Mouse (Mus musculus) c-Kit-negative CD71-positive TER-119-positive erythroid progenitor cells, embryonic 14.5 days (primary cell): ENCODE measurements around the gene Muc4.

ENCODE experiments used
- DNase-seq: peaks from one replicate; pipeline ENCODE4 v3.0.0-alpha.2; 2013; ENCODE audit warnings: low read depth, low spot score

Muc4 gene

DNA sequence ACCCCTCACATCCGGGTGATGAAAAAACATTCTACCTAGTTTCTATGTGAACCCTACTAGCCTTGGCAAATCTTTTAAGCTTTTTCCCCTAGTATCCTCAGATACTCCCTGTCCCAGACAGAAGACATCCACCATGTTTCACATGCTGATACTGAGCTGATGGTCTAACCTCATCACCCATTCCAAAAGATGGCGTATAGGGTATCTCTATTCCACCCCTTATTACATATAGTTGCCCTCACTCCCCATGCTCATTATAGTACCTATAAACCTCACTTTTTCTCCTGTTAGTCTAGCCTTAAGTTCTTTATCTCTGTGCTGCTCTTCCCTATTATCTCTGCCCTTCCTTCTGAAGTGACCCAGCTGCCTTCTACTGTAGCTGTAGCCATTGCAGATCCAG, at the start of gene Muc4:
TSS of gene Muc4 (plus strand) at position 301 of the 400 bp plus-strand sequence.
- DNase-seq, result no peak

DNA sequence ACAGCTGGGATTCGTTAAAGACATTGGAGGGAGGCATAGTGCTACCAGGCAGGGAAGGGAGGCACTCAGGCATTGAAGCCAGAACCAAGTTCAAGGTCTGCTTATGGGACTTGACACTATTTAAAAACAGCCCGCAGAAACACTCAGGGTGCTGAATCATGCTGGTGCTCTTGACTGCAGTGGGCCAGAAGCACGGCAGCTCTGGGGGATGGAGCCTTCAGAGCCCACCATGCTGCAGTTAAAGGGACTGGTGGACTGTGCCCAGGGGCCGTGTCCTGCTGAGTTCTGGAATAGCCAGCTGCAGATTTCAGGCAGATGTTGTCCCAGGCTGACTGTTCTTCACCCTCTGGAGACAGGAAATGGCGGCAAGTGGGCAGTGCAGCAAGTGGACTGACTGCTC, 49.7 kb upstream of the Muc4 start:
- DNase-seq, result no peak

DNA sequence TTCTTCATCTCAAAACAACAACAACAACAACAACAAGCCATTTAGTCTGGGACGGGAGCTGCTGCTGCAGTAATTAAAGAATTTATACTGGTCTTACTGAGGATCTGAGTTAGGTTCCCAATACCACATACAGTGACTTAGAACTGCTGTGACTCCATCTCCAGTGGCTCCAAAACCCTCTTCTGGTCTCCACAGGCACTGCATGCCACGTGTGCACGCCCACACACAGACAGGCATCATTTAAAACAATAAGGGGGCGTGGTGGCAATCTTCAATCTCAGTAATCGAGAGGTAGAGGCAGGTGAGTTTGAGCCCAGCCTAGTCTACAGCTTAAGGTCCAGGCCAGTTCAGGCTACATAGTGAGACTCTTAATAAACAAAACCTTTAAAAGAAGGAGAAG, 48.5 kb upstream of the Muc4 start:
- no peak for DNase-seq

DNA sequence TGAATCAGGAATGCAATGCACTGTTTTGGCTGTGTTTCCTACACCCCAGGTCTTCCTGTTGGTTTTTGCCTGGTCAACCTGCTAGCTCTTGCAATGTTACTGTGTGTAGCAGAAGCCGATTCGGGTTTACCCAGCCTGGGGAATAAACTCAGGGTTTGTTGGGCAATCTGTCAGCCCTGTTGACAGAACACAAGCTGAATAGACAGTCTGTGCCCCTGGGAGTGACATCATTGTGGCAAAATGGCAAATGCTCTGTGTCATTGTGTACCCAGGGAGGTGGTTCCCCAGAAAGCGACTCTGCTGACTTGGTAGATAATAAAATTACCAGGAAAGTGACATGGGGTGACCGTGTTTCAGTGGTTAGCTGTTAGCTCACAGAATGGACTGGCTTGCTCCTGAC, 46.9 kb upstream of the Muc4 start:
- no peak for DNase-seq

DNA sequence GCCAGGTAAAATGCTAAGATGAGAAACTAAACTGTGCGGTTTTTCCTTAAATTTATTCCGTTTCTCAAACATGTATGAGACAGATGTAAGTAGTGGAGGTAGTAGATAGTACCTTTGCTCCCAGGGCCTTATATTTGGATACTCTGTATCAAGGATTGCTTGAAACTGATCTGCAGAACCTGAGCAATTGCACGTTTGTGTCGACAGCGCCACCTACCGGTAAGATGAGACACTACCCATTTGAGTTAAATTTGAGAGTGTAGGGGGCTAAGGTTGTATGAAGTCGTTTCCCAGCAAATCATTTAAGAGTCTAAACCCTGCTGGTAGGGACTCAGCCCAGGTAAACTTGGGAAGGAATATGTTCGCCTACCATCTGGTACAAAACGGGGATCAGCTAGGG, 46.2 kb upstream of the Muc4 start:
- peak; percentile 63 for DNase-seq

DNA sequence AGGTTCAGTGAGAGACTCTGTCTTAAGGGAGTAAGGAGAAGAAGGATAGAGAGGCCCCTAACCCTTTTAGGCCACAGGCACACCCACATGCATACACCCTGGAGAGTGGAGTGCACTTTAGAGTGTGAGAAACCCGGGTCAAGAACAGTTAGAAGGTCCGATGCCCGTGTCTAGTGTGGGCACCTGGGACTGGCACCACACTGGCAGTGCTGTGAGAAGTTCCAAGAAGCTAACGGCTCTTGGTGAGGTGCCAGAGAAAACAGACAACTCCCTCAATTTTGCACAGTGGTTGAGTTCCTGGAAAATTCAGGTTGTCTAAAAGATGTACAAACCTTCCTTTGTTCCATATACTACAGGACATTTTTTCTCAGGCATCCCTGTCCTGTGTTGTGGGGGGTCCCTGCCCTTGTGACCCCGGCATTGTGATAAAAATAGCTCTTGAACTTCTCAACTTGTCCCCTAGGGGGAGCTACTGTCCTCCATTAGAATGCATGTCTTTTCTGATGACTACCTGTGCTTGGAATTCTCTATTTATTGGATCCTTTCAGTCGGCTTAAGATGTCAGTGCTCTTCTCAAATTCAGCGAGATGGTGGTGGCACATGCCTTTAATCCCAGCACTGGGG, 38.7 kb upstream of the Muc4 start:
- peak; percentile 43 for DNase-seq

DNA sequence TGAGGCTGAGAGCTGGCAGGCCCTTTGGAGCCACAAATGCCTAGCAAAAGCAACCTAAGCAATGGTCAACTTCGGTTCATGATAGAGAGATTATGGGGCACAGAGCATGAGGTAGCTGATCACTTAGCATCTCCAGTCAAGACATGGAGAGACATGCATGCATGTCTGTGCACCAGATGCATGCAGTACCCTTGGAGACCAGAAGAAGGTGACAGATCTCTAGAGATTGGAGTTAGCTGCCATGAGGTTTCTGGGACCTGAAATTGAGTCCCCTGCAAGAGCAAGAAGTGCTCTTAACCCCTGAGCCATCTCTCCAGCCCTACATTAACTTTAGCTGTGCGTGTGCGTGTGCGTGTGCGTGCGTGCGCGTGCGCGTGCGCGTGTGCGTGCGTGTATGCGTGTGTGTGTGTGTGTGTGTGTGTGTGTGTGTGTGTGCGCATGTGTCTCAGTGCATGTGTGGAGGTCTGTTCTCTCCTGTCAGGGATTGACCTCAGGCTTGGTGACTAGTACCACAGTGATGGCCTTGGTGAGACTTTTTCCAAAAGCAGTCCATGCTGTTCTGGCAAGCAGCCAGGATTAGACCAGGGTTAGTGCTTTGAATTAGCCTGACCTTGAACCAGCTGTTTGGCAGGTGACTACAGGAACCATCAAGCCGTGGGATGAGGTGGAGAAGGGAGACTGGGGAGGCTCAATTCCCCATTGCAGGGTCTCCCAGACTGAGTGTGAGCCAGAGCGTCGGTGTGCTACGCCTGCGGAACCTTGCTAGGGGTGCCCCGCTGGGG, 37.8 kb upstream of the Muc4 start:
- no peak for DNase-seq

DNA sequence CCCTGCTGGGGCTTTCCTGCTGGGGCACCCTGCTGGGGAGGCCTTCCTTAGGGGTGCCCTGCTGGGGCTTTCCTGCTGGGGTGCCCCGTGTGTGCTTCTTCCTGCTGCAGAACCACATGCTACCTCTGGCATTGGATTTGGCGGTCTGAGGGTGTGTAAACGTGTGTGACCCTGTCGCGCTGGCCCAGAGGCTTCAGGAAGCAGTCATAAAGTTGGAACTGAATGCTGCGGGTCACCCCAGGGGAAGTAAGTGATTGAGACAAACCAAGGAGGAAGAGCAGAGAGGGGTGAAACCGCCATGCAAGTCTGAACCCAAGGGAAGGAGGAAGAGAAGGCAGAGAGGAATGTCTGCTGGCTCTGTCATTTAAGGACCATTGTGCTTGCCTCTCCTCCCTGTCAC, 37.1 kb upstream of the Muc4 start:
- DNase-seq, result no peak

DNA sequence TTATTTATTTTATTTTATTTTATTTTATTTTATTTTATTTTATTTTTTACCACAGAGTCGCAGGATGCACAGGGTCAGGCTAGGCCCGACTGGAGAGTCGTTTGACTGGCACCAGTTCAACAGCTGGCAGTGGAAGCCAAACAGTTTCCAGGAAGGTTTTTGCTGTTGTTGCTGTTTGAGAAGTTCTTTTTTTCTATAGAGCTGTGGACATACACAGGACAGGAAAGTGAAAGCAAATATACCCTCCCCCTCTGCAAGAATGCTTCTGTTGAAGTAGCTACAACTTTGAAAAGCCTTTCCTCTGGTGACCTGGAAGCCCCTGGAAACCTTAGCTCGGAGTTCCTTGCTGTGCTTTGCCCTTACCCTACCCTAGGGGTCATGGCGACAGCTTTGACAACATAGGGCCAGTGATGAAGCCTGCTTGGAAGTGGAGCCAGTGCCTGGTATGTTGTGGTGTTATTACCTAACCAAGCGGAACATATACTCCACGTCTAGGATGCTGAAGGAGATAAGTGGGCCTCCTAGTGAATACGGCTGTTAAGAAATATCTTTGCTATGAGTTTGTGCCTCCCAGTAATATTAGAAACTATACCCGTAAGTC, 32.3 kb upstream of the Muc4 start:
- no peak for DNase-seq

DNA sequence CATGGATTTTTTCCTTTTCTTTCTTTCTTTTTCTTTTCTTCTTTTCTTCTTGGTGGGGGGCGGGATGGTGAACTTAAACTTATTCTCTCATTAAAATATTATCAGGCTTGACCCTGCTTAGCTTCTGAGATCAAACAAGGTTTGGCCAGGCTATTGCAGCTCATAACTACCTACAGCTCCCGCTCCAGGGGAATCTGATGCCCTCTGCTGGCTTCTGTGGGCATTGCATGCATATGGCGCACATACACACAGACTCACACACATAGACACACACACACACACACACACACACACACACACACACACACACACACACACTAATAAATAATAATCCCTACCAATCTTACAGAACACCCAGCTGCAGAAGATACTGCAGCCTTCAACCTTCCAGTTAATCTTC, 30.1 kb upstream of the Muc4 start:
- DNase-seq, result no peak

DNA sequence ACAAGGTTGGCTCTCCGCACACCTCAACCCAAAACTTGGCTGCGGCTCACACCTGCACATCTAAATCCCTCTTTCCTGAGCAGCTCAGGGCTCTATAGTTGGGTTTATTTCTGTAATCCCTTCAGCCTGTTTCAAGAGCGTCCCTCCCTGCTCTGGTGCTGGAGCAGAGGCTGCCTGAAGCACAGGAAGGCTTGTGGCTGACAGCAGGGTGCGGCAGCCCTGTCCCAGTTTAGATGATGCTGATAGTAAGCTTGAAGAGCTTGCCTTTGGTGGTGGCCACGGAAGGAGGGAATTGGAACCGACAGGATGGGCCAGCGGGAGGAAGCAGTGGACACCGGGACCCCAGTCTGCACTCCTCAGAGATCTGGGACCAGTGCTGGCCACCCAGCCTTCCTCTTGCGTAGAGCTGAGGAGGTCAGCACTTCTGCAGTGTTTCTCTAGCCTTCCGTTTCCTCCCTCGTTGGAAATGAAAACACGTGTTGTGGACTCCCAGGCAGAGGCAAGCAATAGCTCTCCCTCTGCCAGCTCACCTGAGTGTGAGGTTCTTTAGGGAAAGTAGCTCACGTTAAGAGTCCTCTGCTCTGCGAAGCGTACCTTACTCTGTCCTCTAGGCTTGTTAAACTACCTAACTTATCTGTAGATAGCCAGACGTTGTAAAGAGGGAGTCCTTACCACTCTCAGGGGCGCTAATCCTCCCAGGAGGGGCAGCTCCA, 28.4 kb upstream of the Muc4 start:
- DNase-seq, result no peak

DNA sequence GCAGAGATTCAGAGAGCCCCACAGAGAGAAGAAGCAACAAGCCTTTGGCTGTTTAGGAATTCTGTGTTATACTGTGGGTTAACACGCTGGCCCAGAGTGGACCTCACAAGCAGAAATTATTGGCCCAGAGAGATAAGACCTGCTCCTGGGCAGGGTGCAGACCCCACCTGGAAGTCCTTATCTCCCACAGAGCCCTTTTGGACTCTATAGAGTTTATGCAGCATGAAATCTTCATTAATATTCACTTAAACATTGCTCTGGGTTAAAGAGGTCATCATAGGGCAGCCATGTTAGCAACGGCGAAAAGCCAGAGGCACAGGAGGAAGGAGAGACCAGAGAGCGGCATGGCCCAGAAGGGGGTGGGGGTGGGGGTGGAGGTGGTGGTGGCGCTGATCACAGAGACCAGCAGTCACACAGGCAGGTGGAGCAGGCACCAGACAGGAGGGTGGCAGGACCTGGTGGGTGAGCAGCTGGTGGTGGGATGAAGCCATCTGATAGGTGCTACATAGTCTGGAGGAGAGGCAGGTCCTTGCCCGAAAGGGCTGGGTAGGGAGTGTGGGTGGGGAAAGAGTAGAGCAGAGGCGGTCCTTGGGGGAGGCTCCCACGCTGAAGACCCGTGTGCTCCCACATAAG, 27.7 kb upstream of the Muc4 start:
- DNase-seq, result no peak

DNA sequence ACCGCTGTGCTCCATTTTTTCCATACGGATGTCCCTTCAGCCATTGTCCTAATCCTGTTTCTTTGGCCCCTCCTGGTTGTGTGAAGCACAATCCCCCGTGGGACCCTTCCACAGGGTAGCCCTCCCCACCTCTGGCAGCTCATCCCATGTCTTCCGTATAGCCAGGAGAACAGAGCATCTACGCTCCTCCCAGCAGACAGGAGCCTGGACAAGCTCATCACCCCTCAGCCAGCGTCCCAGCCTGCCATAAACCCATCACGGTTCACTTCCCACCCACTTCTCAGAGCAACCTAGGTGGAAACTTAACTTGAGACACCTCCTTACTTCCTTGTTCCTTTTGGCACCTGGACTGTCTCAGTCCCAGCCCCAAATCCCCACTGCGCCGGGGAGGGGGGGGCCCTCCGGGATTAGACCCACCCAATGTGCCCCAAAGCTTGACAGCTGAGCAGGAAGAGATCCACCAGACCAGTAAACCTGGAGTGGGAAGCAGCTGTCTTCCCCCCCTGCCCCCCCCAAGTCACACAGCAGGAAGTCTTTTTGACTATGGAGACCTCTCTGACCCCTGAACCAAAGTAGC, 27.1 kb upstream of the Muc4 start:
- DNase-seq, result no peak

DNA sequence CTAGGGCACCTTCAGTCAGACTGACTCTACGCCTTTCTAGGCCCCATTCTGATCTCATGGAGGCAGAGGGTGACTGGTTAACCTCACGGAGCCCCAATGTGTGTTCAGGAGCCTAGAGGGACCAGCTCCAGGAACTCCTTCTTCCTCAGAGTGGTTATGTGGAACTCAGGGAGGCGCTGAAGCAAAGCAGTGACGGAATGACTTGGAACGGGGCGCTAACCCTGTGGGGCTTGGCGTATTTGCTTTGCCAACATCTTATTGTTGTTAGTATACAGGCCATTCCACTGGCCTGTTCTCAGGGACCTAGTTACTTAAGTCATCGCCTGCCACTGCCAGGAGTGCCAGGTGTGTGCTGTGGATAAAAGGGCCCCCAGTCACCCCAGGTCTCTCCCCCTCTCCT, 26.6 kb upstream of the Muc4 start:
- no peak for DNase-seq

DNA sequence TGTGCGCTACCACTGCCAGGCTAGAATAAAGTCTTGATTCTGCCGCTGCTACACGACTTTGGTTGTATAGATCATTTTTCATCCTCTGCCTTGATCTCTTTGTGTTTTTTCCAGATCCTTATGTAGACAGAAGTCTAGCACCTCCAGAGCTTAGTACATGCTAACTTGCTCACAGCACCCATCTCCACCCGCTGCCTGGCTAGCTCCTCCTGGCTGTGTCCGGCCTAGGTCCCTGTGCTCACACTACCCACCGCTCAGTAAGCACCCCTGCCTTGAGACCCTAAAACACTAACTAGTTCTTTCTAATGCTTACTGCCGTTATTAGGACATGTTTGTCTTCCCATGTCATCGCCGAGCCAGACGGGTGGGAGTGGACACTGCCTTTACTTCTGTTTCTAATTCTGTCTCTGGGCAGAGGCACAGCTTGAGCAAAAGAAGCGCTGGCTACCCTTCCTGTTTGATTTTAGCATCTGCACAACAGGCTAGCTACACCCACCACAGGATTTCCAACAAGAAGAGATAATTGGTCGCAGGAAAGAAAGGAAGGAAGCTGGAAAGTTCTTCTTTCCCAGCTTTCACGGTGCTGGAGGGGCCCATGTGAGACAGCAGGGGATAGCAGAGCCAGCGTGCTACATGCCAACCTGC, 25.1 kb upstream of the Muc4 start:
- no peak for DNase-seq

DNA sequence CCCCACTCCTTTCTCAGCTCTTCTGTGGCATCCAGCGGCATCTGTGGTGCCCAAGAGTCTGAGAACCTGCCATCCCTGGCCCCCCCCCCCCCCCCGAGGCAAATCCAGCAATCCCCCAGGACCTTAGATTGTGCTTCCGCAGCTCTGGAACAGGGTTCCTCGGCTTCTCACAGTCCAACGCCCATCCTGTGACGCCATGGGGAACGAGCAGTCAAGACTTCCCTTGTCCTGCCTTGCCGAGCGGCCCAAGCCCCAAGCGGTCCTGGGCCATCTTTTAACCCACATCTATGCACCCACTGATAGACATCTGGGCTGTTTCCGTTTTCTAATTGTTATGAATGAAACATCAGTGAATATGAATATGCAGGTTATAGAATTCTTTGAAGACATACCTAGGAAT, 23.5 kb upstream of the Muc4 start:
- no peak for DNase-seq

DNA sequence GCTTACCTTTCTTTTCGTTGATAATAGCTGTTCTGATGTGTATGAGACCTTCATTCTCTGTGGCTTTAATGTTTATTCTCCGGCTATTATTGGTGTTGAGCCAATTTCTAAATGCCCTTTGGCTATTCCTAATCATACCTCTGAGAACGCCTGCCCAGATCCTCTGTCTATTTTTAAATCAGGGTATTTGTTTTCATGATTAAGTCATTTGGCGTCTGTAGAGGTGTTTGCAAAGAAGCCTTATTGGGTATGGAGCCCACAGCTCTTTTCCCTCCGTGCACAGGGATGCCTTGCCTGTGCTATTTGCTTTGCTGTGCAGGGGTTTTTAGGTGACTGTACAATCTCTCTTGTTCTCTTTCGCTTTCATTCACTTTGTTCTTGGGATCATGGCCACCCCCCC, 22.1 kb upstream of the Muc4 start:
- DNase-seq, result no peak

DNA sequence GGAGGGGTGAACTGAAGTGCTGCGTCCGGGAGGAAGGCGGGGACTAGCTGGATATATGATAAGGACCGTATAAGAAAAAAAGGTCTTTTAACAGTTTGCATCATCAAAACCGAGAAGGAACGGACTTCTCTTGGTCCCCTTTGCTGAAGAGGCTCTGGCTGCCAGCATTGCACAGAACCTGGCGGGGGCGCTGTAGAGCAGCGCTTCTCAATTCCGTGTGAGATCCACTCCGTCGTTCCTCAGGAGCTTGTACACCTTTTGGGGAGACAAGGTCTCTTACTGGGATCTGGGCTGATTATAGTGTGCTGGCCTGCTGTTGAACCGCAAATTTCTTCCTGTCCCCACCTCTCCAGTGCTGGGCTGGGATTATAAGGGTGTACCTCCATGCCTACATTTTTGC, 20.3 kb upstream of the Muc4 start:
- DNase-seq, result no peak

DNA sequence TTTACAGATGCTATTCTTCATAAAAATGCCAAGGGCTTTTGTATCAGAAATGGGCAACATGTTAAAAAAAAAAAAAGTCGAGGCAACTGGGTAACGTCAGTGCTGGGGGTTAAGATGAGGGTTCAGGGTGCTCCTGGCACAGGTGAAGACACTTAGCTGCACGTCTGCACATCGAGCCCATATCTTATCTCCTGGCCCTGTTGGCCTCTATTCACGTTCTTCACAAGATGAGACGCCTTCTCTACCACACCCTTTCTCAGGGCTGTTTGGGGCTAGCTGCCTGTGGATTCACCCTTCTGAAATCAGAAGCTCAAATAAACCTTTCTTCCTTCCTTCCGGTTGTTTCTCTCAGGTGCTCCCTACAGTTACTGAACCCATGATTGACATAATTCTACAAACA, 12.5 kb upstream of the Muc4 start:
- DNase-seq, result no peak

DNA sequence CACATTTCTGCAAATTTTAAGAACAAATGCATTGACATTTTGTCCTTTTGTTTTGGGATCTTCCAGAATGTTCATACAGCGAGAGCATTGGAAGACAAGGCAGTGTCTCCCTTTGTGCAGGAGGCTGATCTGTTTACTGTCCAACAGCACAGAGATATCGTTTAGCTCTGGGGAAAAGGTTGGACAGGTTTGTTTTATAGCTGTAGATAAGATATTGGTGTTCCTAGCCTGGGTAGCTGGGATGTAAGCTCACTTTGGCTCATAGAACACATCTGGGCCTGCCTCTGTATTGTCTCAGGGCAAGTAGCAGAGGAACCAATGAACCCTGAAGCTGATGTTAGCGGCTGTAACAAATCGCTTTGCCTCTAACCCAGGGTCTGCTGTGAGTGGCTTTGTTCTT, 11.9 kb upstream of the Muc4 start:
- no peak for DNase-seq

DNA sequence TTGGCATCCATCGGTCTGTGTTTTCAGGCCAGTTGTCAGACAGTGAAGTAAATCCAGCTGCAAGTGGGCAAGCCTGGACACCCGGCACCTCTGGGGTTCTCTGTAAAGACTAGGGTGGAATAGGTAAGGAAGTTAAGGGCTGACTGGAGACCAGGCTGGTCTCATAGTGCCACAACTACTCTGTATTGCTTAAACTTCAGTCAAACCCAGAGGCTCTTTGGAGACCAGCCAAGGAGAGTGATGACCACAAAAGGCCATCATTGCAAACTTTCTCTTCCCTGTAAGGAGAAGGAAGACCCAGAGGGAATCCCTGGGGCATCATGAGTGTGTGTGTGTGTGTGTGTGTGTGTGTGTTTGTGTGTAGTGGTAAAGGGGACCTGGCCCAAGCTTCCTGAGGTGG, 11.4 kb upstream of the Muc4 start:
- DNase-seq, result no peak
